ENCODE assay signal across 16 mouse cellular contexts in genomic region chr3:51361066-51361465, GRCm38 (mm10). TPM values are rescaled to one million over a fixed set of nuclear protein-coding genes. Genes with fewer than 3 reads are reported as not detected.
A peak's percentile ranks its signal among the peaks of the same experiment; 100 is the strongest.
DNase-seq lines count a peak whose midpoint lies in the region; ATAC-seq lines count a peak whose summit lies in the region.
"Had no signal": no experiment of that assay in that cellular context is flagged by ENCODE, and none has a peak within 500 bp of the region (broad histone marks: within the 10 kb centered on the region; RNA-seq: fewer than 3 reads in every experiment).

No protein-coding gene starts in this region.

- no peaks in the 10 kb centered on the region for H3K27me3 ChIP-seq in heart, embryonic 13.5 days (replicated peaks)
- H3K27me3 ChIP-seq in neural tube, embryonic 12.5 days (replicated peaks): peaks cover 5% of the 10 kb centered on the region; the same call in 1 of the 2 replicates
- H3K27me3 ChIP-seq in embryonic facial prominence, embryonic 15.5 days: no peaks in the 10 kb centered on the region; the same call in 1 of the 2 replicates
- no peaks in the 10 kb centered on the region for H3K27me3 ChIP-seq in forebrain, embryonic 11.5 days (ENCODE audit: control insufficient read depth, insufficient read depth, low read length)
- H3K27me3 ChIP-seq: heart, embryonic 15.5 days had no signal

- H3K4me2 ChIP-seq in heart, embryonic 13.5 days: peak overlapping the region; percentile 29
- 0 out of 2 replicates have a peak overlapping the region, but pooled peaks have one; percentile 0 for H3K4me2 ChIP-seq in neural tube, embryonic 12.5 days (replicated peaks)
- H3K4me2 ChIP-seq in embryonic facial prominence, embryonic 15.5 days (replicated peaks): 0 out of 2 replicates have a peak overlapping the region, but pooled peaks have one; percentile 1
- no peak overlapping the region for H3K4me2 ChIP-seq in forebrain, embryonic 11.5 days (ENCODE audit: low read depth, low read length, severe bottlenecking)
- H3K4me2 ChIP-seq: heart, embryonic 15.5 days had no signal

- no peak overlapping the region for H3K9ac ChIP-seq in heart, embryonic 13.5 days
- H3K9ac ChIP-seq in neural tube, embryonic 12.5 days: no peak overlapping the region
- no peak overlapping the region for H3K9ac ChIP-seq in embryonic facial prominence, embryonic 15.5 days
- H3K9ac ChIP-seq in forebrain, embryonic 11.5 days (ENCODE audit: low read length): no peak overlapping the region
- H3K9ac ChIP-seq: heart, embryonic 15.5 days had no signal

- no peak overlapping the region for H3K27ac ChIP-seq in heart, embryonic 13.5 days (replicated peaks)
- no peak overlapping the region for H3K27ac ChIP-seq in neural tube, embryonic 12.5 days
- no peak overlapping the region for H3K27ac ChIP-seq in embryonic facial prominence, embryonic 15.5 days (replicated peaks)
- no peak overlapping the region for H3K27ac ChIP-seq in forebrain, embryonic 11.5 days (ENCODE audit: low read depth, low read length)
- H3K27ac ChIP-seq: heart, embryonic 15.5 days had no signal

- intact Hi-C loops in heart, postnatal 14 days (cut with DNase I): no loop called here

- no peak for DNase-seq in heart, postnatal 14 days
- DNase-seq in neural tube, embryonic 10.5 days (ENCODE audit: extremely low spot score, low spot score): no peak
- DNase-seq in layer of hippocampus, adult 8-10 months (ENCODE audit: low spot score in 2 of 2): no peak
- no peak for DNase-seq in right cerebral cortex, adult 2 months (ENCODE audit: low spot score in 2 of 2)
- DNase-seq in forebrain, embryonic 11.5 days (ENCODE audit: low spot score): no peak
- DNase-seq: adrenal gland, postnatal 36 days; B cell, adult 2 months; cerebellum, adult 9-10 months; layer of hippocampus, adult 9-11 months; right cerebral cortex, postnatal 25 days had no signal

- ATAC-seq in heart, embryonic 13.5 days (ENCODE audit: extremely low read depth, insufficient number of reproducible peaks, low FRiP score, low TSS enrichment): no peak
- no peak for ATAC-seq in neural tube, embryonic 12.5 days (ENCODE audit: low FRiP score, low read depth)
- ATAC-seq in embryonic facial prominence, embryonic 15.5 days (ENCODE audit: insufficient number of reproducible peaks, low FRiP score, low TSS enrichment, low read depth): no peak
- no peak for ATAC-seq in forebrain, embryonic 11.5 days (replicated peaks; ENCODE audit: low FRiP score)

- peaks cover 37% of the 10 kb centered on the region for H3K4me1 ChIP-seq in heart, embryonic 13.5 days
- H3K4me1 ChIP-seq in neural tube, embryonic 12.5 days: peaks cover 7% of the 10 kb centered on the region; the same call in 1 of the 2 replicates
- peaks cover 22% of the 10 kb centered on the region for H3K4me1 ChIP-seq in embryonic facial prominence, embryonic 15.5 days
- H3K4me1 ChIP-seq in forebrain, embryonic 11.5 days (replicated peaks; ENCODE audit: control insufficient read depth, insufficient read depth, low read length): peaks cover 5% of the 10 kb centered on the region

- 30% methylated on average over 9 of the region's 9 CpGs for WGBS in heart, embryonic 13.5 days
- WGBS in neural tube, embryonic 12.5 days: 26% methylated on average over 9 of the region's 9 CpGs
- 20% methylated on average over 9 of the region's 9 CpGs for WGBS in embryonic facial prominence, embryonic 15.5 days
- 23% methylated on average over 9 of the region's 9 CpGs for WGBS in forebrain, embryonic 11.5 days

- no peak overlapping the region for H3K4me3 ChIP-seq in heart, embryonic 13.5 days
- no peak overlapping the region for H3K4me3 ChIP-seq in neural tube, embryonic 12.5 days
- H3K4me3 ChIP-seq in embryonic facial prominence, embryonic 15.5 days (replicated peaks): no peak overlapping the region
- no peak overlapping the region for H3K4me3 ChIP-seq in forebrain, embryonic 11.5 days (ENCODE audit: low read depth, low read length)
- H3K4me3 ChIP-seq: erythroblast, embryonic 14.5 days; heart, embryonic 15.5 days had no signal

- no peaks in the 10 kb centered on the region for H3K36me3 ChIP-seq in heart, embryonic 13.5 days
- H3K36me3 ChIP-seq in neural tube, embryonic 12.5 days: no peaks in the 10 kb centered on the region
- H3K36me3 ChIP-seq in embryonic facial prominence, embryonic 15.5 days: no peaks in the 10 kb centered on the region
- no peaks in the 10 kb centered on the region for H3K36me3 ChIP-seq in forebrain, embryonic 11.5 days (ENCODE audit: control insufficient read depth, insufficient read depth, low read length)
- H3K36me3 ChIP-seq: heart, embryonic 15.5 days had no signal

- no peaks in the 10 kb centered on the region for H3K9me3 ChIP-seq in heart, embryonic 13.5 days
- no peaks in the 10 kb centered on the region for H3K9me3 ChIP-seq in neural tube, embryonic 12.5 days
- H3K9me3 ChIP-seq in embryonic facial prominence, embryonic 15.5 days (replicated peaks): no peaks in the 10 kb centered on the region
- H3K9me3 ChIP-seq in forebrain, embryonic 11.5 days (ENCODE audit: control insufficient read depth, low read length): no peaks in the 10 kb centered on the region
- H3K9me3 ChIP-seq: heart, embryonic 15.5 days had no signal

RNA-seq across cellular contexts. Expression of gene Elf2, which starts 20.6 kb away (rescaled TPM):
- 50.7 and 57.8 TPM in 2 replicates for polyA plus RNA-seq in heart, embryonic 13.5 days (2015; fragmentation: Nextera tagmentation; extraction: Ambion mirVana)
- total RNA-seq in heart, postnatal 14 days (2021): 10 to 100 TPM; 72.0 to 72.9 TPM
- polyA plus RNA-seq in neural tube, embryonic 12.5 days (2016; fragmentation: Nextera tagmentation; extraction: Ambion mirVana): 41.2 and 57.2 TPM in 2 replicates
- 60.8 and 71.0 TPM in 2 replicates for polyA plus RNA-seq in embryonic facial prominence, embryonic 15.5 days (2015; fragmentation: Nextera tagmentation; extraction: Ambion mirVana)
- 10 to 100 TPM; 57.6 to 62.4 (median 60.1) TPM for total RNA-seq in layer of hippocampus, adult 8-10 months (2022)
- polyA plus RNA-seq in forebrain, embryonic 11.5 days (2014; fragmentation: Nextera tagmentation; extraction: Ambion mirVana): 46.7 and 48.3 TPM in 2 replicates

RNA-seq across cellular contexts. Expression of gene Mgarp, which starts 35.5 kb away (rescaled TPM):
- polyA plus RNA-seq in heart, embryonic 13.5 days (2015; fragmentation: Nextera tagmentation; extraction: Ambion mirVana): 11.7 and 12.2 TPM in 2 replicates
- under 1 TPM; 0.33 to 0.34 TPM for total RNA-seq in heart, postnatal 14 days (2021)
- polyA plus RNA-seq in neural tube, embryonic 12.5 days (2016; fragmentation: Nextera tagmentation; extraction: Ambion mirVana): 2.4 and 2.5 TPM in 2 replicates
- polyA plus RNA-seq in embryonic facial prominence, embryonic 15.5 days (2015; fragmentation: Nextera tagmentation; extraction: Ambion mirVana): 4.8 and 5.7 TPM in 2 replicates
- total RNA-seq in layer of hippocampus, adult 8-10 months (2022): under 1 TPM in 3 of 4 experiments, not detected in 1; 0.27 to 0.72 (median 0.55) TPM
- 5.2 and 8.4 TPM in 2 replicates for polyA plus RNA-seq in forebrain, embryonic 11.5 days (2014; fragmentation: Nextera tagmentation; extraction: Ambion mirVana)
- total RNA-seq: liver, adult 2 months had no signal
- polyA plus RNA-seq: liver, adult 2 months had no signal

RNA-seq across cellular contexts. Expression of gene Ndufc1, which starts 47.7 kb away (rescaled TPM):
- 1,322 and 1,484 TPM in 2 replicates for polyA plus RNA-seq in heart, embryonic 13.5 days (2015; fragmentation: Nextera tagmentation; extraction: Ambion mirVana)
- 1,000 to 10,000 TPM; 1,427 to 1,430 TPM for total RNA-seq in heart, postnatal 14 days (2021)
- polyA plus RNA-seq in neural tube, embryonic 12.5 days (2016; fragmentation: Nextera tagmentation; extraction: Ambion mirVana): 723 and 776 TPM in 2 replicates
- 613 and 635 TPM in 2 replicates for polyA plus RNA-seq in embryonic facial prominence, embryonic 15.5 days (2015; fragmentation: Nextera tagmentation; extraction: Ambion mirVana)
- total RNA-seq in layer of hippocampus, adult 8-10 months (2022): 100 to 1,000 TPM; 257 to 292 (median 267) TPM
- 628 and 672 TPM in 2 replicates for polyA plus RNA-seq in forebrain, embryonic 11.5 days (2014; fragmentation: Nextera tagmentation; extraction: Ambion mirVana)

RNA-seq across cellular contexts. Expression of gene Naa15, which starts 53.9 kb away (rescaled TPM):
- 35.7 and 44.6 TPM in 2 replicates for polyA plus RNA-seq in heart, embryonic 13.5 days (2015; fragmentation: Nextera tagmentation; extraction: Ambion mirVana)
- total RNA-seq in heart, postnatal 14 days (2021): 10 to 100 TPM; 44.8 to 45.0 TPM
- 57.4 and 65.9 TPM in 2 replicates for polyA plus RNA-seq in neural tube, embryonic 12.5 days (2016; fragmentation: Nextera tagmentation; extraction: Ambion mirVana)
- 40.6 and 41.4 TPM in 2 replicates for polyA plus RNA-seq in embryonic facial prominence, embryonic 15.5 days (2015; fragmentation: Nextera tagmentation; extraction: Ambion mirVana)
- 10 to 100 TPM; 42.6 to 61.4 (median 53.8) TPM for total RNA-seq in layer of hippocampus, adult 8-10 months (2022)
- 61.5 and 62.6 TPM in 2 replicates for polyA plus RNA-seq in forebrain, embryonic 11.5 days (2014; fragmentation: Nextera tagmentation; extraction: Ambion mirVana)
